Mouse (Mus musculus) limb, embryonic 14.5 days (tissue): ENCODE results near the gene Egfr. TPM values are rescaled to one million over a fixed set of nuclear protein-coding genes. Genes with fewer than 3 reads are reported as not detected.

ENCODE experiments used
- ATAC-seq: fragments of 200-750 bp; cut with Nextera tagmentation; 2 replicates; pipeline ENCODE4 v1.8.0; 2017; ENCODE audit warnings: low read depth, moderate number of reproducible peaks, moderate TSS enrichment; ENCODE audit not compliant: low FRiP score
- DNase-seq: peaks from one replicate; pipeline ENCODE4 v3.0.0-alpha.2; 2015; ENCODE audit warnings: low spot score
- H3K27ac ChIP-seq: fragments of 300-500 bp; sonication (generic); replicated peaks from 2 replicates; pipeline ENCODE4 v1.5.1; 2014; ENCODE audit warnings: low read depth, mild to moderate bottlenecking, low read length, moderate library complexity, mixed read lengths
- H3K27me3 ChIP-seq: fragments of 300-500 bp; sonication (generic); 2 replicates; pipeline ENCODE4 v1.6.1; 2014; ENCODE audit warnings: low read length, mixed read lengths; ENCODE audit not compliant: control insufficient read depth, insufficient read depth
- H3K36me3 ChIP-seq: fragments of 300-500 bp; sonication (generic); 2 replicates; pipeline ENCODE4 v1.6.1; 2014; ENCODE audit warnings: mild to moderate bottlenecking, low read length, moderate library complexity, mixed read lengths; ENCODE audit not compliant: control insufficient read depth, insufficient read depth
- H3K4me1 ChIP-seq: fragments of 300-500 bp; sonication (generic); 2 replicates; pipeline ENCODE4 v1.6.1; 2014; ENCODE audit warnings: antibody characterized with exemption, low read length, mixed read lengths; ENCODE audit not compliant: control insufficient read depth, insufficient read depth
- H3K4me2 ChIP-seq: fragments of 300-500 bp; sonication (generic); replicated peaks from 2 replicates; pipeline ENCODE4 v1.6.1; 2014; ENCODE audit warnings: low read depth, mild to moderate bottlenecking, low read length, moderate library complexity; ENCODE audit not compliant: severe bottlenecking
- H3K4me3 ChIP-seq: fragments of 300-500 bp; sonication (generic); replicated peaks from 2 replicates; pipeline ENCODE4 v1.5.1; 2014; ENCODE audit warnings: low read length
- H3K9ac ChIP-seq: fragments of 300-500 bp; sonication (generic); 2 replicates; pipeline ENCODE4 v1.6.1; 2014; ENCODE audit warnings: mild to moderate bottlenecking, low read depth, low read length, moderate library complexity; ENCODE audit not compliant: severe bottlenecking
- H3K9me3 ChIP-seq: fragments of 300-500 bp; sonication (generic); 2 replicates; pipeline ENCODE4 v1.6.1; 2016; ENCODE audit warnings: low read length; ENCODE audit not compliant: control insufficient read depth
- POLR2A ChIP-seq: fragments of 200-500 bp; IDR thresholded peaks from 2 replicates; pipeline ENCODE4 v1.8.0; 2012; ENCODE audit warnings: inconsistent platforms, mild to moderate bottlenecking, moderate library complexity, borderline replicate concordance; ENCODE audit not compliant: insufficient read depth, insufficient read length; ENCODE audit errors: extremely low read depth
- WGBS: fragments of 180-500 bp; shearing (Covaris S2); extraction: QIAGEN DNeasy Blood & Tissue Kit; methylation state at CpG from one replicate; pipeline ENCODE4 v1.1.7; 2014; 5-methylcytosine and 5-hydroxymethylcytosine counted together
- polyA plus RNA-seq, 2 experiments: library from polyadenylated mRNA; depleted of rRNA in 1 of 2; stranded (reverse) in 1 of 2; unstranded in 1 of 2; fragments of >200 nt; fragmentation: Nextera tagmentation in 1 of 2; extraction: Ambion mirVana in 1 of 2; gene quantifications; 2 replicates each; pipeline versions ENCODE4 v1.2.1 to v1.2.3; 2012 to 2014

Gene Egfr
- polyA plus RNA-seq, 2 experiments, result 19.8 to 35.8 TPM

DNA sequence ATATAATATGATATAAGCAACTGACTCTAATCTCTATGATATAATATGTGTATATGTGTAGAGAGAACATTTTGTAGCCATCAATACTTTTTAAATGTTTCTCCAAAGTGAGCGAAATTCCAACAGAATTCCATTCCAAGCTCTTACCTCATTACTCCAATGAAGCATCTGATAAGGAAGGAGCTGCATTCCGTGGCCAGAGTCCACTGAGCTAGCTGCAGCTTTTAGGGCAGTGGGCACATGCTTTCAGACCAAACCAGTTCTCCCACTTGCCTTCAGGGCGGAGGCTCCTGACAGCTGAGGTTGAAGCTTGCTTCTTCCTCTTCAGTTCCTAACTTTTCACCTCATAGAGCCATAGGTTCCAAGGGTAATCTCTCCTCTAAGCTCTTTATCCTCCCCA, 12.8 kb upstream of the Egfr start:
- WGBS, result 72% methylated on average over 3 of the region's 3 CpGs
- Histone ChIP-seq H3K4me1 (no peaks in the 10 kb centered on the region), H3K4me2 (no peak overlapping the region), H3K9me3 (no peaks in the 10 kb centered on the region), H3K9ac (no peak overlapping the region), H3K4me3 (no peak overlapping the region), H3K27ac (no peak overlapping the region), H3K27me3 (no peaks in the 10 kb centered on the region), H3K36me3 (no peaks in the 10 kb centered on the region)
- ATAC-seq (no peak), DNase-seq (no peak)
- TF ChIP-seq POLR2A, result no peak

DNA sequence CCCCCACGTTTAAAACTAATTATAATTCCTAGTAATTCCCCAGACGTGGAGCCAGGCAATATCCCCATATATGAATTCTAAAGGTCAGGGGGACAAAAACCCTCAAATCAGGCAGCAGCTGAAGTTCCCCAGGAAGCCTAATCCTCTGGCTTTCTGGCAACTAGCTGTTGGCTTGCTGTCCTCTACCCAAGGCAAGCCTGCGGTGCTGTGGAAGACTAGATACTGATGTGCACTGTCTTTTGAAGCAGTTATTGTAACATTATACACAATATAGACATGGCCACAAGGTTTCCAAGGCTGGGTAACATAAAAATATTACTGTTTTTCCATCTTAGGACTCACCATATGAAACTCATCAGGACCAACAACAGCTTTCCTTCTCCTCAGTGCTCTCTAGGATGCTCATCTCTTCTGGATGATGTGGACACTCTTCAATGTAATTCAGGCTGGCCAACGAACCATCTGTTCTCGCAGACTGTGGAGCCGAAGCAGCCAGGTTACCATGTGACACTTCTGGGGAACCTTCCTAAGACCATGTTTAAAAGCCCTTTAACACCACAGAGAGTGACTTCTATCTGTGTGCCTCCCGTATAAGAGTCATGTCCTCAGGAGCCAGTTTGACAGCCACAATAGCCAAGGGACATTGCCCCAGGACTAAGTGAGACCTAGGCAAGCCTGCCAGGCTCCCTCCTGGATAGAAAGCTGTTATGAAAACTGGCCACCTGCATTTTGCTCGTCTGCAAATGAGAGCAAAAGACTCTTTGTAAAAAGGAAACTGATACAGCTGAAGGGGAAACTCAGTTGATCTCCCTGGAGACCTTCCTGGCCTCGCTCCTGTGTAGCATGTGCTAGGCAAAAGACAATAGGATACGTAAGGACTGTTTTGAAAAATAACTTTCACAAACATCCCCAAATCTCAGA, 11.1 kb upstream of the Egfr start:
- DNase-seq (no peak), ATAC-seq (no peak)
- Histone ChIP-seq H3K4me3 (no peak overlapping the region), H3K4me1 (no peaks in the 10 kb centered on the region), H3K36me3 (no peaks in the 10 kb centered on the region), H3K27ac (no peak overlapping the region), H3K9me3 (no peaks in the 10 kb centered on the region), H3K27me3 (no peaks in the 10 kb centered on the region), H3K4me2 (no peak overlapping the region), H3K9ac (no peak overlapping the region)
- no peak for TF ChIP-seq POLR2A
- WGBS, result 62% methylated on average over 10 of the region's 10 CpGs

DNA sequence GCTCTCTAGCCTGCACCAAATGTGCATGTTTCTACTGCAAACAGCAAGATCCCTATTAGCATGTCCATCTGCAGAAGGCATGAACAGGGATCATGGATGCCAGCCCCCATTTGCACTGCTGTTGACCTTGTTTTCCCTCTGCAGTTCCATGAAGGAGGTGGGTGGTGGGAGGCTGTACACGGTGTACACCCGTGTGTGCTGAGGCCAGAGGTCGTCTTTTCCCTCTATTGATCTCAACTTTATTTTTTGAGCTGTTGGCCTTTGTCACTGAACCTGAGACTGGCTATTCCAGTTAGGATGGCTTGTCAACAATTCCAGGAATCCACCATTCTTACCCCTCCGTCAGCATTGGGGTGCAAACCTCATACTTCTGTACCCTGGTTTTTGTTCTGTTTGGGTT, 9.8 kb upstream of the Egfr start:
- Histone ChIP-seq H3K9ac (no peak overlapping the region), H3K4me2 (no peak overlapping the region), H3K27me3 (no peaks in the 10 kb centered on the region), H3K9me3 (no peaks in the 10 kb centered on the region), H3K27ac (no peak overlapping the region), H3K36me3 (no peaks in the 10 kb centered on the region), H3K4me3 (no peak overlapping the region), H3K4me1 (no peaks in the 10 kb centered on the region)
- ATAC-seq, result no peak
- no peak for DNase-seq
- no peak for TF ChIP-seq POLR2A
- 86% methylated on average over 4 of the region's 4 CpGs for WGBS

DNA sequence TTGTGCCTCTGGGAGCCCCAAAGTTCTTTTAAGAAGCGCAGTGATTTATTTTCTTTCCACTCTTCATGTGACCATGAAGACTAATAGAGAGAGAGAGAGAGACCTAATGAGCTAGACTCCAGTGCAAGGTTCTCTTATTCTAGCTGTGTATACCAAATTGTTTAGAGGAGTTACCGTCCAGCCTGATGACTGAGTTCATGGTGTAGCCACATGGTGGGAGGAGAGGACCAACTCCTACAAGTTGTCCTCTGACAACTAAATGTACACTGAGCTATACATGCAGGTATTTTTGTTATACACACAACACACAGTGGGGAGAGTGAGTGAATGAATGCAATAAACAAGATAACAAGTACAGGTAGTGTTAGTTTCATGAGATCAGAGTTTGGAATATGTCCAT, 9.2 kb upstream of the Egfr start:
- Histone ChIP-seq H3K9me3 (no peaks in the 10 kb centered on the region), H3K36me3 (no peaks in the 10 kb centered on the region), H3K27ac (no peak overlapping the region), H3K9ac (no peak overlapping the region), H3K27me3 (no peaks in the 10 kb centered on the region), H3K4me2 (no peak overlapping the region), H3K4me1 (no peaks in the 10 kb centered on the region), H3K4me3 (no peak overlapping the region)
- ATAC-seq (no peak), DNase-seq (no peak)
- 85% methylated on average over 2 of the region's 2 CpGs for WGBS
- no peak for TF ChIP-seq POLR2A

DNA sequence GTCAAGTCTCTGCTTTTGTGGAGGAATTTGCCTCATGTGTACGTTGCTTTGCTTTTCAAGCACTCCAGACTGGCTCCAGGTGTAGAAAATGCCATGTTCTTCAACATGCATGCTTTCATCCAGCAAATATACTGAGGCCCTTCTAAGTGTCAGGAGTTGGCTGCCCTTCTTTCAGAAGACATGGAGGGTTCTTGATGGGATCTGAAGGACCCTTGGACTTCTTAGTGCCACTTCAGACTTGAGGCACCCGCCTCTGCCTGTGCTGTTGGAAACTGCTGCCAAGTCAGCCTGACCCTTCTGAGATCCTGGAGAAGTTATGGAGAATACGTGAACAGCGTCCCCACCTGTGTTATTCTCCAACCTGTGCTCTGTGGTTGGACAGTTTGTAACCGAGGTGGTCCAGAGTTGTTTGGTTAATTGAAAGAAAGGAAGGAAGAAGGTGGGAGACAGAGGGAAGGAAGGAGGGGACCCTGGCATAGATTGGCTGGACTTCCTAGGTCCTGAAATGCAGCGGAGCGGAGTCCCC, 483 bp upstream of the Egfr start:
- H3K9me3 ChIP-seq, result no peaks in the 10 kb centered on the region
- peak overlapping the region; percentile 79 for H3K4me3 ChIP-seq
- H3K9ac ChIP-seq, result peak overlapping the region; percentile 70
- no peak for ATAC-seq
- TF ChIP-seq POLR2A, result no peak
- peaks cover 13% of the 10 kb centered on the region; the same call in 1 of the 2 replicates for H3K27me3 ChIP-seq
- H3K4me2 ChIP-seq, result peak overlapping the region; percentile 84
- H3K4me1 ChIP-seq, result peaks cover 2% of the 10 kb centered on the region; the same call in 1 of the 2 replicates
- DNase-seq, result no peak
- 32% methylated on average over 7 of the region's 7 CpGs for WGBS
- H3K27ac ChIP-seq, result no peak overlapping the region
- no peaks in the 10 kb centered on the region for H3K36me3 ChIP-seq
